Mouse (Mus musculus) liver, embryonic 16.5 days (tissue): ENCODE measurements around the gene Serpinb1a. TPM values are rescaled to one million over a fixed set of nuclear protein-coding genes. Genes with fewer than 3 reads are reported as not detected.
A peak's percentile ranks its signal among the peaks of the same experiment; 100 is the strongest.

Experiments used
- ATAC-seq: fragments of 200-750 bp; cut with Nextera tagmentation; 2 replicates; pipeline ENCODE4 v1.8.0; 2017; ENCODE audit warnings: low read depth, mild to moderate bottlenecking, moderate number of reproducible peaks, moderate library complexity
- H3K27ac ChIP-seq: fragments of 300-500 bp; sonication (generic); 2 replicates; pipeline ENCODE4 v1.5.1; 2014; ENCODE audit warnings: mild to moderate bottlenecking, low read length
- H3K27me3 ChIP-seq: fragments of 300-500 bp; sonication (generic); 2 replicates; pipeline ENCODE4 v1.6.1; 2014; ENCODE audit warnings: low read depth, low read length, mixed read lengths; ENCODE audit not compliant: control insufficient read depth, insufficient read depth
- H3K36me3 ChIP-seq: fragments of 300-500 bp; sonication (generic); 2 replicates; pipeline ENCODE4 v1.6.1; 2014; ENCODE audit warnings: mild to moderate bottlenecking; ENCODE audit not compliant: control insufficient read depth, insufficient read depth
- H3K4me1 ChIP-seq: fragments of 300-500 bp; sonication (generic); 2 replicates; pipeline ENCODE4 v1.6.1; 2014; ENCODE audit warnings: low read depth, low read length, mixed read lengths; ENCODE audit not compliant: control insufficient read depth
- H3K4me2 ChIP-seq: fragments of 300-500 bp; sonication (generic); 2 replicates; pipeline ENCODE4 v1.6.1; 2014; ENCODE audit warnings: low read depth, low read length, mixed read lengths
- H3K4me3 ChIP-seq: fragments of 300-500 bp; sonication (generic); 2 replicates; pipeline ENCODE4 v1.5.1; 2014; ENCODE audit warnings: low read depth, mild to moderate bottlenecking, low read length
- H3K9ac ChIP-seq: fragments of 300-500 bp; sonication (generic); 2 replicates; pipeline ENCODE4 v1.6.1; 2014; ENCODE audit warnings: low read depth, low read length
- H3K9me3 ChIP-seq: fragments of 300-500 bp; sonication (generic); replicated peaks from 2 replicates; pipeline ENCODE4 v1.6.1; 2016; ENCODE audit warnings: low read length; ENCODE audit not compliant: control insufficient read depth
- WGBS: fragments of 180-500 bp; shearing (Covaris S2); extraction: QIAGEN DNeasy Blood & Tissue Kit; methylation state at CpG from one replicate; pipeline ENCODE4 v1.1.7; 2014; ENCODE audit not compliant: insufficient replicate concordance; 5-methylcytosine and 5-hydroxymethylcytosine counted together
- polyA plus RNA-seq: library from polyadenylated mRNA; unstranded; fragments of >200 nt; fragmentation: Nextera tagmentation; extraction: Ambion mirVana; gene quantifications from 2 replicates; pipeline ENCODE4 v1.2.1, GENCODE M21; 2015

The Serpinb1a gene
- polyA plus RNA-seq, 1 experiment from 2014 or later = 41.9 TPM

DNA sequence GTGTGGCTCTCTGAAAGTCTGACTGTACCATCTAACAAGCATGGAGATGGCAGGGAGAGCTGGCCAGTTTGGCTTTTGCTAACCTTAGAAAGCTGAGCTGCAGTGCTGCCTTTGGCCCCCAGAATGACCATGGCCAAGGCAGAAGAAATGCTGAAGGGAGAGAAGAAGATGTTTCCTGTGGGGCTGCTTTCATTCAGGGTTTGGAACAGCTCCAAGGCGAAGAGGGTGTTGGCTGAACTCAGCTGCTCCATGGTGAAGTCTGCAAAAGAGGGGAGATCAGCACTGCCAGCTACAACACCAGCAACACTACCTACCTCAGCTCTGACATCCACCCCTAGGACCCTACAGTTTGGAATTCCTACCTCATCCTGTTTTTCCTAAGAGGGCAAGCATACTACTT lies 829 bp downstream of the Serpinb1a start:
- H3K9ac ChIP-seq = no peak overlapping the region
- no peaks in the 10 kb centered on the region for H3K36me3 ChIP-seq
- H3K27me3 ChIP-seq = no peaks in the 10 kb centered on the region
- no peak for ATAC-seq
- H3K4me2 ChIP-seq = no peak overlapping the region; the same call in 1 of the 2 replicates
- 33% methylated on average over 1 of the region's 1 CpGs for WGBS
- no peak overlapping the region for H3K27ac ChIP-seq
- peak overlapping the region; percentile 19 for H3K4me3 ChIP-seq
- no peaks in the 10 kb centered on the region for H3K9me3 ChIP-seq
- H3K4me1 ChIP-seq = no peaks in the 10 kb centered on the region; the same call in none of the 2 replicates

GRCm38 (mm10) chr13:32849531-32850123 lies 1.4 kb downstream of the Serpinb1a start:
- Histone ChIP-seq H3K27ac (peak overlapping the region; percentile 29), H3K4me1 (no peaks in the 10 kb centered on the region; the same call in none of the 2 replicates), H3K27me3 (no peaks in the 10 kb centered on the region), H3K9me3 (no peaks in the 10 kb centered on the region), H3K4me2 (no peak overlapping the region; the same call in 1 of the 2 replicates), H3K36me3 (no peaks in the 10 kb centered on the region), H3K9ac (no peak overlapping the region), H3K4me3 (peak overlapping the region; percentile 19)
- ATAC-seq = no peak

GRCm38 (mm10) chr13:32849092-32849491 lies 1.9 kb downstream of the Serpinb1a start:
- no peaks in the 10 kb centered on the region; the same call in none of the 2 replicates for H3K4me1 ChIP-seq
- ATAC-seq = peak; percentile 76
- no peaks in the 10 kb centered on the region for H3K9me3 ChIP-seq
- peak overlapping the region; percentile 29; the same call in 1 of the 2 replicates for H3K27ac ChIP-seq
- 11% methylated on average over 4 of the region's 4 CpGs for WGBS
- peak overlapping the region; percentile 19; the same call in 1 of the 2 replicates for H3K4me3 ChIP-seq
- H3K9ac ChIP-seq = no peak overlapping the region
- H3K36me3 ChIP-seq = no peaks in the 10 kb centered on the region
- H3K4me2 ChIP-seq = no peak overlapping the region
- no peaks in the 10 kb centered on the region for H3K27me3 ChIP-seq

GRCm38 (mm10) chr13:32846221-32846620 lies 4.8 kb downstream of the Serpinb1a start:
- Histone ChIP-seq H3K27me3 (no peaks in the 10 kb centered on the region), H3K9ac (no peak overlapping the region), H3K4me1 (no peaks in the 10 kb centered on the region; the same call in none of the 2 replicates), H3K9me3 (no peaks in the 10 kb centered on the region), H3K27ac (no peak overlapping the region), H3K4me2 (no peak overlapping the region), H3K36me3 (no peaks in the 10 kb centered on the region), H3K4me3 (no peak overlapping the region)
- no peak for ATAC-seq

- H3K27ac ChIP-seq = no peak overlapping the region
- no peak overlapping the region for H3K4me2 ChIP-seq
- ATAC-seq = no peak
- no peak overlapping the region for H3K4me3 ChIP-seq
- no peak overlapping the region for H3K9ac ChIP-seq
- WGBS = 68% methylated on average over 3 of the region's 3 CpGs
- no peaks in the 10 kb centered on the region for H3K27me3 ChIP-seq
- H3K4me1 ChIP-seq = no peaks in the 10 kb centered on the region
- no peaks in the 10 kb centered on the region for H3K9me3 ChIP-seq
- H3K36me3 ChIP-seq = no peaks in the 10 kb centered on the region
These were observed 9.6 kb downstream of the Serpinb1a start for GRCm38 (mm10) chr13:32841349-32841748.

- Histone ChIP-seq H3K4me3 (no peak overlapping the region), H3K4me1 (no peaks in the 10 kb centered on the region), H3K4me2 (no peak overlapping the region), H3K27me3 (no peaks in the 10 kb centered on the region), H3K9me3 (no peaks in the 10 kb centered on the region), H3K27ac (no peak overlapping the region), H3K9ac (no peak overlapping the region), H3K36me3 (no peaks in the 10 kb centered on the region)
- WGBS = 6% methylated on average over 1 of the region's 1 CpGs
- no peak for ATAC-seq
These were observed 11.7 kb downstream of the Serpinb1a start for GRCm38 (mm10) chr13:32839314-32839713.

DNA sequence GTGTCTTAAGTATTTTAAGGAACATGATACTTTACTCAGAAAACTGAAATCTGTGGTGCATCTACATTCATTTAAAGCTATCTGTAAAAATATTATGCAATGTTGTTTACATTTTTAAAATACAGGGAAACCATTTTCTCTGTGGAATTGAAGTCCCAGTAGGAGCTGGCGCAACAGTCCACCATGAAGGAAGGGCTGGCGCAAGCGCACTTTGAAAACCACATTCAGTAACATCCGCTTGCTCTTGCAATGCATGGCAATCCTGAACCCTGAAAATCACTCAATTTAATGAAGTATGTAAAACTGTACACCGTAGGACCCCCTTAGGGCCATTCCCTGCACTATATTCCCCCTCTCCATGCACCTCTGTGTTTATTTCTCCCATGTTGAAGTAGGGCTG lies 16.5 kb downstream of the Serpinb1a start:
- Histone ChIP-seq H3K9ac (no peak overlapping the region), H3K36me3 (no peaks in the 10 kb centered on the region), H3K9me3 (no peaks in the 10 kb centered on the region), H3K4me1 (no peaks in the 10 kb centered on the region), H3K27me3 (no peaks in the 10 kb centered on the region), H3K4me2 (no peak overlapping the region), H3K27ac (no peak overlapping the region), H3K4me3 (no peak overlapping the region)
- 70% methylated on average over 5 of the region's 5 CpGs for WGBS
- ATAC-seq = no peak

- no peaks in the 10 kb centered on the region; the same call in 1 of the 2 replicates for H3K4me1 ChIP-seq
- no peaks in the 10 kb centered on the region for H3K9me3 ChIP-seq
- no peak overlapping the region for H3K4me3 ChIP-seq
- no peak overlapping the region for H3K27ac ChIP-seq
- no peak overlapping the region for H3K4me2 ChIP-seq
- no peaks in the 10 kb centered on the region for H3K36me3 ChIP-seq
- WGBS = 15% methylated on average over 6 of the region's 6 CpGs
- no peaks in the 10 kb centered on the region for H3K27me3 ChIP-seq
- H3K9ac ChIP-seq = no peak overlapping the region
- no peak for ATAC-seq
These were observed 17.7 kb downstream of the Serpinb1a start for GRCm38 (mm10) chr13:32833237-32833636.

DNA sequence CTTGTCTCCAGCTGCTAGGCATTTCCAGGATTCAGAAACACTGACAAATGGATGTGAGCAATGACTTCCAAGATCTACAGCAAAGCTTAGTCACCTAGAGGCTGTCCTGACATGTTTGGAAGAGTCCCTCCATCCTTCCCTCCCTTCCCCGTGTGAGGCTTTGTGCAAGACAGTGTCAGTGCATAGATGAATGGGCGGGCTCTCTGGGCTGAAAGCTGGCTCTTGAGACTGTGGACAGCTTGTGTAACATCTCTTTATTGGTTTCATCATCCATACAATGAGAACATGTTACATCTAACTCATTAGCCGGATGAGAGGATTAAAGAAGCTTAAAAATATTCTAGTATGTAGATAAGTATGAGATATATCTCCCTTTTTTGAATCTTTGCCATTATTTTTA lies 18.2 kb downstream of the Serpinb1a start:
- 33% methylated on average over 3 of the region's 3 CpGs for WGBS
- H3K4me1 ChIP-seq = no peaks in the 10 kb centered on the region; the same call in 1 of the 2 replicates
- no peak overlapping the region for H3K4me2 ChIP-seq
- H3K9me3 ChIP-seq = no peaks in the 10 kb centered on the region
- ATAC-seq = peak; percentile 32; the same call in 1 of the 2 replicates
- H3K27ac ChIP-seq = peak overlapping the region; percentile 52
- H3K4me3 ChIP-seq = no peak overlapping the region
- no peaks in the 10 kb centered on the region for H3K27me3 ChIP-seq
- no peaks in the 10 kb centered on the region for H3K36me3 ChIP-seq
- no peak overlapping the region for H3K9ac ChIP-seq
